Mouse (Mus musculus) embryonic facial prominence, embryonic 11.5 days (tissue): Measurements from ENCODE around the gene Gm20388. TPM values are rescaled to one million over a fixed set of nuclear protein-coding genes. Genes with fewer than 3 reads are reported as not detected.

Experiments
- ATAC-seq: fragments of 200-750 bp; cut with Nextera tagmentation; replicated peaks from 2 replicates; pipeline ENCODE4 v1.8.0; 2017; ENCODE audit warnings: low read depth; ENCODE audit not compliant: insufficient number of reproducible peaks, low FRiP score, low TSS enrichment
- DNase-seq: peaks from one replicate; pipeline ENCODE4 v3.0.0-alpha.2; 2015; ENCODE audit warnings: low spot score
- H3K27ac ChIP-seq: fragments of 300-500 bp; sonication (generic); replicated peaks from 2 replicates; pipeline ENCODE4 v1.5.1; 2014; ENCODE audit warnings: mild to moderate bottlenecking, low read depth, low read length, control low read depth
- H3K27me3 ChIP-seq: fragments of 300-500 bp; sonication (generic); 2 replicates; pipeline ENCODE4 v1.6.1; 2014; ENCODE audit warnings: mild to moderate bottlenecking, low read length, moderate library complexity, mixed read lengths; ENCODE audit not compliant: control insufficient read depth, insufficient read depth
- H3K36me3 ChIP-seq: fragments of 300-500 bp; sonication (generic); replicated peaks from 2 replicates; pipeline ENCODE4 v1.6.1; 2014; ENCODE audit warnings: low read depth, mild to moderate bottlenecking, low read length, moderate library complexity, mixed read lengths; ENCODE audit not compliant: control insufficient read depth, insufficient read depth
- H3K4me1 ChIP-seq: fragments of 300-500 bp; sonication (generic); 2 replicates; pipeline ENCODE4 v1.6.1; 2014; ENCODE audit warnings: low read length, mixed read lengths; ENCODE audit not compliant: control insufficient read depth, insufficient read depth
- H3K4me2 ChIP-seq: fragments of 300-500 bp; sonication (generic); 2 replicates; pipeline ENCODE4 v1.6.1; 2014; ENCODE audit warnings: low read depth, mild to moderate bottlenecking, control low read depth, low read length, moderate library complexity
- H3K4me3 ChIP-seq: fragments of 300-500 bp; sonication (generic); 2 replicates; pipeline ENCODE4 v1.5.1; 2014; ENCODE audit warnings: low read depth, low read length, control low read depth
- H3K9ac ChIP-seq: fragments of 300-500 bp; sonication (generic); replicated peaks from 2 replicates; pipeline ENCODE4 v1.6.1; 2014; ENCODE audit warnings: mild to moderate bottlenecking, control low read depth, low read length
- H3K9me3 ChIP-seq: fragments of 300-500 bp; sonication (generic); replicated peaks from 2 replicates; pipeline ENCODE4 v1.6.1; 2016; ENCODE audit warnings: mild to moderate bottlenecking, low read length, inconsistent platforms, mixed read lengths; ENCODE audit not compliant: control insufficient read depth
- WGBS: fragments of 180-500 bp; shearing (Covaris S2); extraction: QIAGEN DNeasy Blood & Tissue Kit; methylation state at CpG from one replicate; pipeline ENCODE4 v1.1.7; 2014; 5-methylcytosine and 5-hydroxymethylcytosine counted together
- polyA plus RNA-seq: library from polyadenylated mRNA; unstranded; fragments of >200 nt; fragmentation: Nextera tagmentation; extraction: Ambion mirVana; gene quantifications from 2 replicates; pipeline ENCODE4 v1.2.1, GENCODE M21; 2014

The Gm20388 gene
- polyA plus RNA-seq, 1 experiment from 2014 or later: 3.1 TPM

- Histone ChIP-seq H3K9ac (no peak overlapping the region), H3K9me3 (no peaks in the 10 kb centered on the region), H3K4me1 (peaks cover 4% of the 10 kb centered on the region; the same call in 1 of the 2 replicates), H3K27me3 (no peaks in the 10 kb centered on the region), H3K4me2 (no peak overlapping the region), H3K4me3 (no peak overlapping the region), H3K36me3 (no peaks in the 10 kb centered on the region), H3K27ac (no peak overlapping the region)
- DNase-seq (no peak), ATAC-seq (no peak)
- 44% methylated on average over 8 of the region's 11 CpGs for WGBS
Measured at GRCm38 (mm10) chr8:122849152-122849910, 2938.7 kb downstream of the Gm20388 start.

- Histone ChIP-seq H3K9me3 (no peaks in the 10 kb centered on the region), H3K4me3 (no peak overlapping the region), H3K36me3 (no peaks in the 10 kb centered on the region), H3K4me2 (no peak overlapping the region), H3K4me1 (peaks cover 4% of the 10 kb centered on the region; the same call in 1 of the 2 replicates), H3K9ac (no peak overlapping the region), H3K27me3 (no peaks in the 10 kb centered on the region), H3K27ac (no peak overlapping the region)
- DNase-seq: no peak
- ATAC-seq: no peak
- WGBS: 59% methylated on average over 3 of the region's 3 CpGs
Measured at GRCm38 (mm10) chr8:122850641-122851240, 2940.1 kb downstream of the Gm20388 start.

- Histone ChIP-seq H3K9me3 (no peaks in the 10 kb centered on the region), H3K36me3 (no peaks in the 10 kb centered on the region), H3K27ac (no peak overlapping the region), H3K27me3 (no peaks in the 10 kb centered on the region), H3K4me2 (no peak overlapping the region), H3K9ac (no peak overlapping the region), H3K4me3 (no peak overlapping the region), H3K4me1 (peaks cover 4% of the 10 kb centered on the region; the same call in 1 of the 2 replicates)
- no peak for DNase-seq
- no peak for ATAC-seq
- WGBS: 84% methylated on average over 12 of the region's 12 CpGs
Measured at GRCm38 (mm10) chr8:122851692-122852545, 2941.3 kb downstream of the Gm20388 start.

- H3K9ac ChIP-seq: no peak overlapping the region
- H3K27ac ChIP-seq: no peak overlapping the region
- no peaks in the 10 kb centered on the region for H3K9me3 ChIP-seq
- no peak for DNase-seq
- H3K4me2 ChIP-seq: no peak overlapping the region
- no peak overlapping the region for H3K4me3 ChIP-seq
- H3K36me3 ChIP-seq: no peaks in the 10 kb centered on the region
- 53% methylated on average over 1 of the region's 1 CpGs for WGBS
- H3K4me1 ChIP-seq: peaks cover 4% of the 10 kb centered on the region; the same call in 1 of the 2 replicates
- no peaks in the 10 kb centered on the region for H3K27me3 ChIP-seq
- no peak for ATAC-seq
Measured at GRCm38 (mm10) chr8:122852546-122852905, 2941.9 kb downstream of the Gm20388 start.

GRCm38 (mm10) chr8:122853340-122853771, 2942.7 kb downstream of the Gm20388 start:
- Histone ChIP-seq H3K27me3 (no peaks in the 10 kb centered on the region), H3K36me3 (no peaks in the 10 kb centered on the region), H3K9me3 (no peaks in the 10 kb centered on the region), H3K9ac (no peak overlapping the region), H3K4me1 (peaks cover 4% of the 10 kb centered on the region; the same call in 1 of the 2 replicates), H3K4me2 (no peak overlapping the region), H3K27ac (no peak overlapping the region), H3K4me3 (no peak overlapping the region)
- WGBS: 16% methylated on average over 11 of the region's 11 CpGs
- ATAC-seq (peak; percentile 42), DNase-seq (peak; percentile 49)

- H3K4me1 ChIP-seq: peaks cover 4% of the 10 kb centered on the region; the same call in 1 of the 2 replicates
- no peak overlapping the region for H3K4me3 ChIP-seq
- H3K9me3 ChIP-seq: no peaks in the 10 kb centered on the region
- 74% methylated on average over 7 of the region's 7 CpGs for WGBS
- DNase-seq: no peak
- H3K27me3 ChIP-seq: no peaks in the 10 kb centered on the region
- no peak overlapping the region for H3K27ac ChIP-seq
- no peak overlapping the region for H3K9ac ChIP-seq
- no peak for ATAC-seq
- H3K4me2 ChIP-seq: no peak overlapping the region
- H3K36me3 ChIP-seq: no peaks in the 10 kb centered on the region
Measured at GRCm38 (mm10) chr8:122854388-122854787, 2943.7 kb downstream of the Gm20388 start.

GRCm38 (mm10) chr8:122855123-122855522, 2944.5 kb downstream of the Gm20388 start:
- Histone ChIP-seq H3K4me3 (no peak overlapping the region), H3K36me3 (no peaks in the 10 kb centered on the region), H3K27me3 (no peaks in the 10 kb centered on the region), H3K4me2 (no peak overlapping the region), H3K27ac (no peak overlapping the region), H3K9ac (no peak overlapping the region), H3K4me1 (peaks cover 4% of the 10 kb centered on the region; the same call in 1 of the 2 replicates), H3K9me3 (no peaks in the 10 kb centered on the region)
- 73% methylated on average over 4 of the region's 4 CpGs for WGBS
- ATAC-seq (no peak), DNase-seq (no peak)
